Mouse (Mus musculus) heart, postnatal 10 days (tissue): ENCODE measurements at regions not wholly inside any gene's neighbourhood (a gene's known extent, or its start where the extent isn't known, plus 50 kb on each side); places are given as distances from the start of the nearest gene placed in this dataset.

Experiments
- DNase-seq, 2 experiments: peaks; one replicate each; pipeline ENCODE4 v3.0.0; 2021
- intact Hi-C: fragments of 180-260 bp; cut with DNase I; formaldehyde crosslinking; loops from one replicate; pipeline ENCODE4 v1.15.1; 2025

DNA sequence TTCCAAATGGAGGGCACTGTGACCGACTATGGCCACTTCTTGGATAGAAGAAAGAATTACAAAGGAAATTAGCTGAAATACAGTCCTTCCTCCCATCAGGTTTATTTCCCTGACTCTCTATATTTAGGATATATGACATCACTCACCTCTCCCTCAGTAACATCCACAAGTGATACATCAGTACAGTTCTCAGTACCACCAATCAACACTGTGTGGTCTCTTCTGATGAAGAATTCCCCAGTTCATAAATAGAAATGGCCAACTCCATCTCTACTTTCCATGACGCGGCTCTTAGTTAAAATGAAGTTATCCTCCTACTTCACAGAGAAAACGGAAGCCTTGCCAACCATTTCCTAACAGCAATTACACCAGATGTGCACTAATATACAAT is 208.3 kb upstream of the Dio2 start:
- no peak for DNase-seq
- intact Hi-C loops = loop anchor here (2.0 to 5.0 kb wide), 2 partner anchors 94 to 116 kb away; no protein-coding TSS in a partner anchor

DNA sequence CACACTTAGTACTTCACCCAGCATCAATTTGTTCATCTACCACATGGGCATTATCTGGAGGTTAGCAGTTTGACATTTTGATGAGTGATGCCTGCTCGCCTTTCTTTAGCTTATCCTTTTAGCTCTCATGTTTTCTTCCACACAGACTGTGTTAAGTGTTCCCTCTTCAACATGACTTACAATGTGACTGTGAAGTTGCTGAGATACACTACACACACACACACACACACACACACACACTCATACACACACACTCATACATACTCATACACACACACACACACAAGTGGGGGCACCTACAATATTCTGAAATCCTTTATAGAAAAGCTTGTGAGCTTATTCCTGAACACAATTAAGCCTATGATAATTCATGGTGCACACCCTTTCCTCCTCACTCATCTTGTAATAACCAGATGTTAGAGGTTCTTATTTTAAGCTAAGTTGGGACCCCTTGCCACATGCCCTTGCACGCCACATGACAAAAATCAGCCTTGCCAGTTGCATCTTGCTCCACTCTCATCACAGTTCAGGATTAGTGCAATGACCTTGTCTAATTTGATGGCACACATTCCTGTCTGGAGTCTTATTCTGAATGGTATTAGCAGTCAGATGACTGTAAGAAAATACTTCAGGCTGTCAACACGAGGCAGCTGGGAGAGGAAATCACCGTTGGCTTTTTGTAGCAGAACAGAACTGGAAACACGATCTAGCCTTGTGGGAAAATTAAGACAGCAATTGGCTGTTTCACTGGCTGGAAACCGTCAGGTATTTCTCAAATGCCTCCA is 207.7 kb upstream of the Dio2 start:
- intact Hi-C loops = loop anchor here (2.0 to 5.0 kb wide), 2 partner anchors 95 to 116 kb away; no protein-coding TSS in a partner anchor
- DNase-seq = peak; percentile 65 to 69

DNA sequence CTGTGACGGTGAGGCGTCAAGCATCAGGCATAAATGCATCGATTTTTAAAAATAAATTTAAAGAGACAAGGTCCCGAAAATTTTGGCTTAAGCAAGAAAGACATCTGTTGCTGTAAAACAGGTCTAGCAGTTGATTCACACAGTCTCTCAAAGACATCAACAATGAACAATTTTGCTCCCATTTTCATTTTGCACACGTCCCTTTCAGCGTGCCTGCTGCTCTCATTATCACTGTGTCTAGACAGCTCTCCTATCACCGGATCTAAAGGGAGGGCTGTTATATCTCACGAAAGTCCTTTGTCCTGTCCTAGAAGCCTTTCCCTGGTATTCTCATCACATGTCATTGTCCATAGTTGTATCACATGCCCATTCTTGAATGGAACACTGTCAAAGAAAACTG is 194.4 kb upstream of the Dio2 start:
- no peak for DNase-seq
- intact Hi-C loops = no loop called here

- intact Hi-C loops = no loop called here
- DNase-seq = no peak
These were observed 194.0 kb upstream of the Dio2 start for GRCm38 (mm10) chr12:90932201-90932600.

GRCm38 (mm10) chr12:90930091-90930715 is 192.0 kb upstream of the Dio2 start:
- intact Hi-C loops = no loop called here
- no peak for DNase-seq

DNA sequence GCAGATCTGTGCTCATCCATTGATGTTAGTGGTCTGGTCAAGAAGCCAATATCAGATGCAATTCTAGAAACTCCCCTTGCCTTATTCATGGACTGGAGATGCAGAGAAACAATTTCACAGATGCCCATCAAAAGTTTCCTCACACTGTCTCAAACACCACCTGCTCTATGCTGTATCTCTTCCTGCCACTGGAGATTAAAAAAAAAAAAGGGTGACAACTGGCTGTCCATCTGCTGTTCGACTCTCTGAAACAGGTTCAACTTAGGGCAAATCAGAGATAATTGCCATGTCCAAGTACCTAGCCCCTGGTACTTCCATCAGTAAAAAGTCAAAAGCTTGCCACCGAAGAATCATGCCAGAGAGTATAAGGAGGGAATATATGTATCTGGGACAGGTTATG is 185.4 kb upstream of the Dio2 start:
- intact Hi-C loops = no loop called here
- no peak for DNase-seq

DNA sequence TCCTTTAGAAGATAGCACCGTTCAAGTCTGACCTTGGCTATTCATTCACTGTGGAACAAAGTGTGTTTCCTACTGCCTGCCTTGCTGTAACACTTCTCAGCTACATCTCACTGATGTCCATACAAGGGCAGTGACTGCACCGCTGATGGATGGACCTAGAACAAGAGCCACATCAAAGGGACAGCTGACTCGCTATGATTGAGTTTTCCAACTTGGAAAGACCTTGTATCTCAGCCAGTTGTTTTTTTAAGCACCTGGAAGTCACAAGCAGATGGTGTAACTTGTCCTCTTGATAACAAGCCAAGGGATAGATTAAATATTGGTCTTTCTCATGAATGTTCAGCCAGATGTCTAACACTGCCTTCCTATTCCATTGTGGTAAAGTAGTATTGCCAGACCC is 184.9 kb upstream of the Dio2 start:
- no peak for DNase-seq
- intact Hi-C loops = no loop called here

- no peak for DNase-seq
- intact Hi-C loops = no loop called here
These were observed 183.0 kb upstream of the Dio2 start for GRCm38 (mm10) chr12:90921227-90921626.

- DNase-seq = no peak
- intact Hi-C loops = no loop called here
These were observed 177.9 kb upstream of the Dio2 start for GRCm38 (mm10) chr12:90915929-90916713.

GRCm38 (mm10) chr12:90903991-90904390 is 165.8 kb upstream of the Dio2 start:
- intact Hi-C loops = loop anchor here (5.0 to 10.0 kb wide), 3 partner anchors 167 to 1399 kb away; partner anchors contain the start of gene Dio2
- peak; percentile 35 to 38 for DNase-seq

GRCm38 (mm10) chr12:90893655-90894370 is 155.6 kb upstream of the Dio2 start:
- intact Hi-C loops = no loop called here
- peak; percentile 42 for DNase-seq

GRCm38 (mm10) chr12:90876230-90877005 is 138.2 kb upstream of the Dio2 start:
- no peak for DNase-seq
- intact Hi-C loops = no loop called here

DNA sequence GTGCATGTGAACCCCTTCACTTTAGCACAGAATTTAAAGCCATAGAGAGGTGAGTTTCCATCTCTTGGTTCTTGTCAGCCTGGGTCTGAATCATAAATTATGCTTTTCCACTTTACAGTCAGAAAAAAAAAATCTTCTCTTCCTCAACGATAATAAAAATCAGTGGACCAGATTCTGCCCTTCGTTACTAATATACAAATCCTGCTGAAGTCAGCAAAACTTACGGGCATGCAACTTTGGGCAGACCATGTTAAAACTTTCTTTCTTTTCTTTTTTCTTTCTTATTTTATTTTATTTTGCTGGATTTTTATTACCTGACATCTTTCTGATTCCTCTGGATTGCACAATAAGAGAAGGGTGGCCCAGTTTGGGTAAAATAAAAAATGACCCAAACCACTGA is 136.6 kb upstream of the Dio2 start:
- intact Hi-C loops = no loop called here
- no peak for DNase-seq

- intact Hi-C loops = no loop called here
- no peak for DNase-seq
These were observed 135.7 kb upstream of the Dio2 start for GRCm38 (mm10) chr12:90873959-90874358.

DNA sequence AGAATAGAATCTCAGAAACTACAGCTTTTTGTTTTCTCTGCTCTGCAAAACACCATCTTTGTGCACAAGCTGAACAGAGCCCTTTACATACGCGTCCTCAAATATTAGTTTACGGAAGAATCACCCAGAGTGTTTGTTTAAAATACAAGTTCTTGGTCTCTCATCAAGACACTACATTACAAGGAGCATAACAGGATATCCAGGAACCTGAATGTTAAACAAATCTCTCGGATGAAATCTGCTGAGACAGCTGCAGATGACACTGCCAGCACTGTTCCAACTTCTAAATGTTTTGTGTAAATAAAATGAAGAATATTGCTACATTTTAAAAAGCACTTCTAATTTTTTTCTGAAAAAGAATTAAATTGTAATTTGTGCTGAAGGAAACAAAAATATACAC is 128.4 kb upstream of the Dio2 start:
- intact Hi-C loops = no loop called here

GRCm38 (mm10) chr12:90862632-90863031 is 124.4 kb upstream of the Dio2 start:
- intact Hi-C loops = no loop called here
- no peak for DNase-seq

More for the DNA sequence above, 128.4 kb upstream of the Dio2 start:
- DNase-seq = no peak

- peak; percentile 36 to 40 for DNase-seq
- intact Hi-C loops = no loop called here
These were observed 119.5 kb upstream of the Dio2 start for GRCm38 (mm10) chr12:90857746-90858145.

DNA sequence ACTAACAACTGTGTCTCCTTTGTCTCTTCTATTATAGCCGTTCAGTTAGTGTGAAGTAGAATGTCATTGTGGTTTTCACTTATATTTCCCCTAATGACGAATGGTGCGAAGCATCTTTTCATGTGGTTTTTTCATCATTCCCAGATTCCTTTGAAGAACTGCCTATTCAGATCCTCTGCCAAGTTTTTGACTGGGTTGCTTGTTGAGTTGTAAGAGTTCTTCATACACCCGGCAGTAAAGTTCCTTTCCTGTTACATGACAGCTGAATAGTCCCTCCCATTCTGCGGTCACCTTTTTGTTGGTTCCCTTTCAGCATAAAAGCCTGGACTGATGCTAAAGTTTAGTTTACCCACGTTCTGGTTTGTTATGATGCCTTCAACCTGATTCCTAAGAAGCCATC is 72.4 kb upstream of the Dio2 start:
- intact Hi-C loops = no loop called here
- DNase-seq = no peak

DNA sequence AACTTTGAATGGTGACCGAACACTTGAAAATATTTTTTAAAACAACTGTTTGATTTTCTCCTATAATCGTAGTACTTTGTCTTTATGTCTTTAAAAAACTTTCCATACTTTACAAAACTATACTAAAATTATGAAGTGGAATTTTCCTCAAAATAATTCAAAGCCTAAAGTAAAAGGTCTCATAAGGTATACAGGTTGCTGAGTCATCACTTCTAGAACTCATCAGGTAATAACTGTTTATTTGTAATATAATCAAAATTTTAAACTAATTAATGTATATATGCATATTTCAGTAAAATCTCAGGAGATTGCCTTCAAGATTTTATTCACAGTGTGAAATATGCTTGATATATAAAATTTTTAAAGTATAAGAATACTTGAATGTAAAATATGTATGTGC is 52.3 kb upstream of the Dio2 start:
- no peak for DNase-seq
- intact Hi-C loops = no loop called here
